In the genomic region with DNA sequence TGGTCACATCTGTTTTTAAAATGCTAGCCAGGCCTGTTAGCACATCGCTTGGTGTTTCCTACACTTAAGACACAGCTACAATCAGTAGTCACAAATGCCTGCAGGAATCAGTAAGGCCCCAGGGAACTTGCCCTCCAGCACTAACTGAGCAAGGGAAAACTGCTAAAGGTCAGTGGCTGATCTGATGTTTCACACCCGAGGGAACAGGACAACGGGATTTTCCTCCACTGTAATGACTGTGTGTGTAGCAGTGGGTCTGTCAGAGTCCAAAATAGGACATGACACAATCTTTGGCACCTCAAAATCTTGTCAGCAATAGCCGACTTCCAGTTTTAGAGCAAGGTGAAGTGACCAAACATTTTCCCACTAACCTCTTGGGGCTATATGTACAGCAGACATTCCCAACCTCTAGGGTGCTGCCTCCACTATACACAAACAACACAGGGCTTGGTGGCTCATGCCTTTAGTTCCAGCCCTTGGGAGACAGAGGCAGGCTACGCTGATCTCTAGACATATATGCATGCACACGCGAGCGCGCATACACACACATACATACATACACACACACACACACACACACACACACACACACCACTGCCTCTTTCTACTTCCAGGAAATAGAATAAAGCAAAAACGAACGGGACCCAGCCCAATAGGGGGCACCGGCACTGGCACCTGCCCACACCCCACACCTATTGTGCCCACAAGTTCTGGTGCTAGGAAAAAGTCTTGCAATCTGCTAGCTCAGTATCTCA, we compare ENCODE assay signal across 9 mouse cellular contexts. TPM values are rescaled to one million over a fixed set of nuclear protein-coding genes. Genes with fewer than 3 reads are reported as not detected.
DNase-seq lines count a peak whose midpoint lies in the region; ATAC-seq lines count a peak whose summit lies in the region.
"Had no signal": no experiment of that assay in that cellular context is flagged by ENCODE, and none has a peak within 500 bp of the region (broad histone marks: within the 10 kb centered on the region; RNA-seq: fewer than 3 reads in every experiment).

No protein-coding gene starts in this region.

- DNase-seq in heart, adult 11 months: peak; percentile 95
- DNase-seq in heart, postnatal 14 days: no peak
- DNase-seq in lung, adult 18-20 months: no peak
- no peak for DNase-seq in adrenal gland, adult 2 months
- DNase-seq in right cerebral cortex, postnatal 10 days (ENCODE audit: low spot score in 2 of 2): no peak

- intact Hi-C loops in heart, postnatal 14 days (cut with DNase I): loop anchor here (5.0 kb wide), 1 partner anchor 33 kb away; no protein-coding TSS in a partner anchor

- H3K27me3 ChIP-seq in lung, embryonic 16.5 days (ENCODE audit: control insufficient read depth, insufficient read depth, low read depth, low read length): no peaks in the 10 kb centered on the region
- no peaks in the 10 kb centered on the region for H3K27me3 ChIP-seq in heart, embryonic 13.5 days (replicated peaks)
- no peaks in the 10 kb centered on the region for H3K27me3 ChIP-seq in stomach, embryonic 16.5 days (ENCODE audit: control insufficient read depth, insufficient read depth, low read length)
- H3K27me3 ChIP-seq: midbrain, embryonic 12.5 days had no signal

- no peak for ATAC-seq in lung, embryonic 16.5 days (ENCODE audit: low read depth)
- no peak for ATAC-seq in heart, embryonic 13.5 days (ENCODE audit: extremely low read depth, insufficient number of reproducible peaks, low FRiP score, low TSS enrichment)
- no peak for ATAC-seq in stomach, embryonic 16.5 days (ENCODE audit: insufficient read depth, low FRiP score)

- peaks cover 69% of the 10 kb centered on the region for H3K4me1 ChIP-seq in lung, embryonic 16.5 days (replicated peaks; ENCODE audit: control insufficient read depth, insufficient read depth, low read length)
- peaks cover 99% of the 10 kb centered on the region for H3K4me1 ChIP-seq in heart, embryonic 13.5 days
- peaks cover 67% of the 10 kb centered on the region for H3K4me1 ChIP-seq in stomach, embryonic 16.5 days (ENCODE audit: control insufficient read depth, insufficient read depth, low read length)
- H3K4me1 ChIP-seq: midbrain, embryonic 12.5 days had no signal

- H3K9me3 ChIP-seq in lung, embryonic 16.5 days (ENCODE audit: control insufficient read depth, low read length): no peaks in the 10 kb centered on the region
- no peaks in the 10 kb centered on the region for H3K9me3 ChIP-seq in heart, embryonic 13.5 days
- H3K9me3 ChIP-seq in stomach, embryonic 16.5 days (replicated peaks; ENCODE audit: control insufficient read depth, low read length): no peaks in the 10 kb centered on the region
- H3K9me3 ChIP-seq: midbrain, embryonic 12.5 days had no signal

- peak overlapping the region; percentile 67 for H3K27ac ChIP-seq in lung, embryonic 16.5 days (ENCODE audit: low read length)
- peak overlapping the region; percentile 87 for H3K27ac ChIP-seq in heart, embryonic 13.5 days (replicated peaks)
- no peak overlapping the region for H3K27ac ChIP-seq in stomach, embryonic 16.5 days (ENCODE audit: low read length)
- H3K27ac ChIP-seq: midbrain, embryonic 12.5 days had no signal

- no peak overlapping the region for H3K9ac ChIP-seq in lung, embryonic 16.5 days (ENCODE audit: low read length)
- H3K9ac ChIP-seq in heart, embryonic 13.5 days: peak overlapping the region; percentile 76
- 0 out of 2 replicates have a peak overlapping the region, but pooled peaks have one; percentile 19 for H3K9ac ChIP-seq in stomach, embryonic 16.5 days (ENCODE audit: low read length)
- H3K9ac ChIP-seq: midbrain, embryonic 12.5 days had no signal

- H3K4me3 ChIP-seq in lung, embryonic 16.5 days (ENCODE audit: low read length): no peak overlapping the region
- H3K4me3 ChIP-seq in heart, embryonic 13.5 days: peak overlapping the region; percentile 82
- no peak overlapping the region for H3K4me3 ChIP-seq in stomach, embryonic 16.5 days (replicated peaks; ENCODE audit: low read length)
- H3K4me3 ChIP-seq: midbrain, embryonic 12.5 days had no signal

- WGBS in lung, embryonic 16.5 days: 71% methylated on average over 12 of the region's 12 CpGs
- WGBS in heart, embryonic 13.5 days: 61% methylated on average over 12 of the region's 12 CpGs
- 82% methylated on average over 12 of the region's 12 CpGs for WGBS in stomach, embryonic 16.5 days

- peaks cover 2% of the 10 kb centered on the region for H3K36me3 ChIP-seq in lung, embryonic 16.5 days (ENCODE audit: control insufficient read depth, insufficient read depth, low read length)
- peaks cover 89% of the 10 kb centered on the region for H3K36me3 ChIP-seq in heart, embryonic 13.5 days
- H3K36me3 ChIP-seq in stomach, embryonic 16.5 days (ENCODE audit: control insufficient read depth, insufficient read depth, low read length): 0 out of 2 replicates have a peak, but pooled peaks cover 5% of the 10 kb centered on the region
- H3K36me3 ChIP-seq: midbrain, embryonic 12.5 days had no signal

- H3K4me2 ChIP-seq in lung, embryonic 16.5 days (ENCODE audit: low read depth, low read length): 0 out of 2 replicates have a peak overlapping the region, but pooled peaks have one; percentile 6
- H3K4me2 ChIP-seq in heart, embryonic 13.5 days: peak overlapping the region; percentile 76
- H3K4me2 ChIP-seq in stomach, embryonic 16.5 days (ENCODE audit: low read depth, low read length): no peak overlapping the region
- H3K4me2 ChIP-seq: midbrain, embryonic 12.5 days had no signal

RNA-seq across cellular contexts. Expression of a gene that starts 10.6 kb away (rescaled TPM):
- 100 to 1,000 TPM; 131 to 132 TPM for total RNA-seq in heart, postnatal 14 days (2021)
- 59.0 and 64.4 TPM in 2 replicates for polyA plus RNA-seq in lung, embryonic 16.5 days (2015; fragmentation: Nextera tagmentation; extraction: Ambion mirVana)
- polyA plus RNA-seq in heart, embryonic 13.5 days (2015; fragmentation: Nextera tagmentation; extraction: Ambion mirVana): 142 and 143 TPM in 2 replicates
- polyA plus RNA-seq in stomach, embryonic 16.5 days (2015; fragmentation: Nextera tagmentation; extraction: Ambion mirVana): 38.6 and 39.3 TPM in 2 replicates
- 10 to 100 TPM; 66.8 to 74.7 TPM for total RNA-seq in adrenal gland, adult 2 months (2021)
- polyA plus RNA-seq in adrenal gland, adult 2 months (2012; rRNA removed): 21.9 and 23.2 TPM in 2 replicates
